In the genomic region with DNA sequence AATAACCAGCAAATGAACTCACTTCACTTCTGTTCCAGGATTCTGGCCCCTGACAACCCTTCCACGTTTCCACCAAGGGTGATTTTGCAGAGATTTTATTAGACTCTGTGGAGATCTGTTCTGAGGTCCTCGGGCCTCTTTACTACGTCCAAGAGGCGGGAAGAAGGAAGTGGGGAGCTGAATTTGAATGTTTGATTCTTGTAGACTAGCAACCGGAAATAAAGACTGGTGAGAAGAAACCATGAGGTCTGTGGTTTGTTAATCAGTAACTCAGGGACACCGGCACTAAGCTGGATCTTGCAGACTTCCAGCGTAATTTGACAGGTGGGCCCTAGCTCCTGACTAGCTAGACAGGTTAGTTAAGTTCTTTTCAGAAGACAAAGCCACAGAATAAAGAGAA, we compare ENCODE assay signal across 11 mouse cellular contexts. TPM values are rescaled to one million over a fixed set of nuclear protein-coding genes. Genes with fewer than 3 reads are reported as not detected.
DNase-seq lines count a peak whose midpoint lies in the region; ATAC-seq and TF ChIP-seq lines count a peak whose summit lies in the region.
"Had no signal": no experiment of that assay in that cellular context is flagged by ENCODE, and none has a peak within 500 bp of the region (broad histone marks: within the 10 kb centered on the region; RNA-seq: fewer than 3 reads in every experiment).

No protein-coding gene starts in this region.

- peaks cover 29% of the 10 kb centered on the region for H3K36me3 ChIP-seq in forebrain, embryonic 10.5 days (replicated peaks)
- no peaks in the 10 kb centered on the region for H3K36me3 ChIP-seq in forebrain, embryonic 14.5 days (ENCODE audit: control insufficient read depth, insufficient read depth, low read length)
- H3K36me3 ChIP-seq in lung, embryonic 16.5 days (ENCODE audit: control insufficient read depth, insufficient read depth, low read length): no peaks in the 10 kb centered on the region
- H3K36me3 ChIP-seq in heart, adult 2 months (ENCODE audit: control insufficient read depth, insufficient read depth, low read length): no peaks in the 10 kb centered on the region

- no peak for DNase-seq in forebrain, embryonic 10.5 days (ENCODE audit: extremely low spot score, low spot score)
- DNase-seq in forebrain, embryonic 14.5 days (ENCODE audit: low spot score): no peak
- peak; percentile 62 for DNase-seq in kidney, adult 11 months
- DNase-seq in c-Kit-positive CD71-positive TER-119-positive erythroid progenitor cells, embryonic 14.5 days (ENCODE audit: low spot score): no peak
- DNase-seq in cerebellum, adult 9-10 months: no peak
- DNase-seq in heart, adult 2 months: no peak

- H3K79me2 ChIP-seq in heart, adult 2 months (replicated peaks; ENCODE audit: control insufficient read depth, insufficient read depth, low read length): no peaks in the 10 kb centered on the region

- no peak for TF ChIP-seq EP300 in heart, adult 2 months (IDR thresholded peaks at IDR 0.05; ENCODE audit: insufficient read depth, low read depth, low read length)

- no peaks in the 10 kb centered on the region for H3K27me3 ChIP-seq in forebrain, embryonic 10.5 days (ENCODE audit: poor library complexity, severe bottlenecking)
- H3K27me3 ChIP-seq in forebrain, embryonic 14.5 days (replicated peaks; ENCODE audit: control insufficient read depth, insufficient read depth, low read length): no peaks in the 10 kb centered on the region
- no peaks in the 10 kb centered on the region; the same call in 1 of the 2 replicates for H3K27me3 ChIP-seq in lung, embryonic 16.5 days (ENCODE audit: control insufficient read depth, insufficient read depth, low read depth, low read length)
- H3K27me3 ChIP-seq in heart, adult 2 months (ENCODE audit: control insufficient read depth, insufficient read depth, low read length): no peaks in the 10 kb centered on the region
- H3K27me3 ChIP-seq: forebrain, embryonic 13.5 days had no signal

- intact Hi-C loops in heart, adult 2 months (cut with DNase I): no loop called here

- H3K27ac ChIP-seq in forebrain, embryonic 10.5 days: peak overlapping the region; percentile 44
- no peak overlapping the region for H3K27ac ChIP-seq in forebrain, embryonic 14.5 days (ENCODE audit: low read depth, low read length)
- peak overlapping the region; percentile 58 for H3K27ac ChIP-seq in lung, embryonic 16.5 days (ENCODE audit: low read length)
- H3K27ac ChIP-seq in heart, adult 2 months: no peak overlapping the region
- H3K27ac ChIP-seq: forebrain, embryonic 13.5 days had no signal

- no peak for TF ChIP-seq POLR2A in heart, adult 2 months (IDR thresholded peaks at IDR 0.05; ENCODE audit: insufficient read depth, low read depth, low read length)

- no peak overlapping the region for H3K4me2 ChIP-seq in forebrain, embryonic 14.5 days (ENCODE audit: low read length)
- H3K4me2 ChIP-seq in lung, embryonic 16.5 days (ENCODE audit: low read depth, low read length): peak overlapping the region; percentile 30
- H3K4me2 ChIP-seq: forebrain, embryonic 13.5 days; heart, embryonic 11.5 days had no signal

- no peak for TF ChIP-seq CTCF in heart, adult 2 months (IDR thresholded peaks at IDR 0.05)

- H3K9ac ChIP-seq in forebrain, embryonic 14.5 days (ENCODE audit: low read length): no peak overlapping the region
- H3K9ac ChIP-seq in lung, embryonic 16.5 days (ENCODE audit: low read length): no peak overlapping the region; the same call in 1 of the 2 replicates
- H3K9ac ChIP-seq in heart, adult 2 months (ENCODE audit: low read depth, low read length): no peak overlapping the region
- H3K9ac ChIP-seq: forebrain, embryonic 13.5 days had no signal

- WGBS in forebrain, embryonic 10.5 days: 81% methylated on average over 7 of the region's 7 CpGs
- 70% methylated on average over 7 of the region's 7 CpGs for WGBS in forebrain, embryonic 14.5 days
- 36% methylated on average over 7 of the region's 7 CpGs for WGBS in lung, embryonic 16.5 days
- WGBS in heart, adult 2 months: 64% methylated on average over 7 of the region's 7 CpGs

- H3K4me1 ChIP-seq in forebrain, embryonic 10.5 days: peaks cover 55% of the 10 kb centered on the region
- peaks cover 9% of the 10 kb centered on the region; the same call in 1 of the 2 replicates for H3K4me1 ChIP-seq in forebrain, embryonic 14.5 days (ENCODE audit: control insufficient read depth, insufficient read depth, low read length)
- H3K4me1 ChIP-seq in lung, embryonic 16.5 days (replicated peaks; ENCODE audit: control insufficient read depth, insufficient read depth, low read length): peaks cover 5% of the 10 kb centered on the region; the same call in 1 of the 2 replicates
- H3K4me1 ChIP-seq in heart, adult 2 months (ENCODE audit: control insufficient read depth, insufficient read depth, low read length): no peaks in the 10 kb centered on the region

- H3K4me3 ChIP-seq in forebrain, embryonic 10.5 days: no peak overlapping the region
- H3K4me3 ChIP-seq in forebrain, embryonic 14.5 days (ENCODE audit: low read depth, low read length): no peak overlapping the region
- peak overlapping the region; percentile 31 for H3K4me3 ChIP-seq in lung, embryonic 16.5 days (ENCODE audit: low read length)
- no peak overlapping the region for H3K4me3 ChIP-seq in heart, adult 2 months
- H3K4me3 ChIP-seq: forebrain, embryonic 13.5 days; myocyte had no signal

- no peak for ATAC-seq in forebrain, embryonic 14.5 days
- ATAC-seq in CD4-positive, CD25-positive, alpha-beta regulatory T cell, adult 4 months: peak; percentile 37
- ATAC-seq in lung, embryonic 16.5 days (ENCODE audit: low read depth): peak; percentile 77
- ATAC-seq: forebrain, embryonic 13.5 days had no signal

- H3K9me3 ChIP-seq in forebrain, embryonic 10.5 days: no peaks in the 10 kb centered on the region
- no peaks in the 10 kb centered on the region for H3K9me3 ChIP-seq in forebrain, embryonic 14.5 days (replicated peaks; ENCODE audit: control insufficient read depth, low read length)
- H3K9me3 ChIP-seq in lung, embryonic 16.5 days (ENCODE audit: control insufficient read depth, low read length): no peaks in the 10 kb centered on the region
- H3K9me3 ChIP-seq: forebrain, embryonic 13.5 days had no signal

RNA-seq across cellular contexts. Expression of gene Plch1, which starts 5.6 kb away (rescaled TPM):
- 28.7 and 32.8 TPM in 2 replicates for polyA plus RNA-seq in forebrain, embryonic 10.5 days (2016; fragmentation: Nextera tagmentation; extraction: Ambion mirVana)
- 10.1 TPM in 2 replicates for polyA plus RNA-seq in forebrain, embryonic 14.5 days (2014; fragmentation: Nextera tagmentation; extraction: Ambion mirVana)
- not detected for polyA plus RNA-seq in CD4-positive, CD25-positive, alpha-beta regulatory T cell, adult 4 months (2017; shearing (Covaris generic))
- polyA plus RNA-seq in lung, embryonic 16.5 days (2015; fragmentation: Nextera tagmentation; extraction: Ambion mirVana): 4.8 and 5.4 TPM in 2 replicates
- under 1 TPM in 1 of 2 experiments, not detected in 1; 0.07 TPM for total RNA-seq in heart, adult 2 months (2021)
- polyA plus RNA-seq in heart, adult 2 months (2012; rRNA removed): 0.14 TPM in 1 of 2 replicates, not detected in the other

RNA-seq across cellular contexts. Expression of gene E130311K13Rik, which starts 35.6 kb away (rescaled TPM):
- 2.7 and 3.0 TPM in 2 replicates for polyA plus RNA-seq in forebrain, embryonic 10.5 days (2016; fragmentation: Nextera tagmentation; extraction: Ambion mirVana)
- polyA plus RNA-seq in forebrain, embryonic 14.5 days (2014; fragmentation: Nextera tagmentation; extraction: Ambion mirVana): 4.8 and 5.3 TPM in 2 replicates
- polyA plus RNA-seq in CD4-positive, CD25-positive, alpha-beta regulatory T cell, adult 4 months (2017; shearing (Covaris generic)): 10 to 100 TPM in 1 of 2 experiments, 1 to 10 TPM in 1; 9.3 to 13.4 TPM
- polyA plus RNA-seq in lung, embryonic 16.5 days (2015; fragmentation: Nextera tagmentation; extraction: Ambion mirVana): 6.3 and 7.0 TPM in 2 replicates
- total RNA-seq in heart, adult 2 months (2021): 10 to 100 TPM; 10.9 to 11.8 TPM
- 3.3 and 3.9 TPM in 2 replicates for polyA plus RNA-seq in heart, adult 2 months (2012; rRNA removed)

Comparison
In these comparisons a context has a peak if more than half of its experiments do, and no peak if none do; other contexts are left out.
1. H3K27ac ChIP-seq: peak in forebrain, embryonic 10.5 days (single experiment) and lung, embryonic 16.5 days (single experiment); none in forebrain, embryonic 14.5 days (single experiment) and heart, adult 2 months (single experiment).